Mouse (Mus musculus) forebrain, embryonic 13.5 days (tissue): Measurements from ENCODE around the gene Wdsub1. TPM values are rescaled to one million over a fixed set of nuclear protein-coding genes. Genes with fewer than 3 reads are reported as not detected.

Source experiments
- ATAC-seq: fragments of 200-750 bp; cut with Nextera tagmentation; 2 replicates; pipeline ENCODE4 v1.8.0; 2017
- H3K27ac ChIP-seq: fragments of 300-500 bp; sonication (generic); 2 replicates; pipeline ENCODE4 v1.5.1; 2015; ENCODE audit warnings: inconsistent platforms, mild to moderate bottlenecking, moderate library complexity
- H3K27me3 ChIP-seq: fragments of 300-500 bp; sonication (generic); 2 replicates; pipeline ENCODE4 v1.6.1; 2015; ENCODE audit warnings: mild to moderate bottlenecking, inconsistent platforms
- H3K36me3 ChIP-seq: fragments of 300-500 bp; sonication (generic); 2 replicates; pipeline ENCODE4 v1.6.1; 2015; ENCODE audit warnings: mild to moderate bottlenecking, inconsistent platforms; ENCODE audit not compliant: poor library complexity, severe bottlenecking
- H3K4me1 ChIP-seq: fragments of 300-500 bp; sonication (generic); 2 replicates; pipeline ENCODE4 v1.6.1; 2015; ENCODE audit warnings: inconsistent platforms
- H3K4me2 ChIP-seq: fragments of 300-500 bp; sonication (generic); 2 replicates; pipeline ENCODE4 v1.6.1; 2015; ENCODE audit warnings: inconsistent platforms, mild to moderate bottlenecking, moderate library complexity
- H3K4me3 ChIP-seq: fragments of 300-500 bp; sonication (generic); 2 replicates; pipeline ENCODE4 v1.5.1; 2015; ENCODE audit warnings: mild to moderate bottlenecking, inconsistent platforms
- H3K9ac ChIP-seq: fragments of 300-500 bp; sonication (generic); 2 replicates; pipeline ENCODE4 v1.6.1; 2015; ENCODE audit warnings: mild to moderate bottlenecking, inconsistent platforms
- H3K9me3 ChIP-seq: fragments of 300-500 bp; sonication (generic); replicated peaks from 2 replicates; pipeline ENCODE4 v1.6.1; 2016; ENCODE audit warnings: inconsistent platforms
- WGBS: fragments of 180-500 bp; shearing (Covaris S2); methylation state at CpG from one replicate; pipeline ENCODE4 v1.1.7; 2015; 5-methylcytosine and 5-hydroxymethylcytosine counted together
- polyA plus RNA-seq: library from polyadenylated mRNA; unstranded; fragments of >200 nt; fragmentation: Nextera tagmentation; extraction: Ambion mirVana; gene quantifications from 2 replicates; pipeline ENCODE4 v1.2.1, GENCODE M21; 2015

Wdsub1 gene
- polyA plus RNA-seq, 1 experiment from 2014 or later = 12.3 TPM

- WGBS = 68% methylated on average over 12 of the region's 12 CpGs
- H3K36me3 ChIP-seq = peaks cover 38% of the 10 kb centered on the region
- peak overlapping the region; percentile 40 for H3K27ac ChIP-seq
- no peak overlapping the region for H3K4me2 ChIP-seq
- no peaks in the 10 kb centered on the region for H3K9me3 ChIP-seq
- no peaks in the 10 kb centered on the region for H3K27me3 ChIP-seq
- 0 out of 2 replicates have a peak, but pooled peaks have one; percentile 22 for ATAC-seq
- H3K4me1 ChIP-seq = peaks cover 6% of the 10 kb centered on the region; the same call in 1 of the 2 replicates
- H3K4me3 ChIP-seq = no peak overlapping the region
- H3K9ac ChIP-seq = no peak overlapping the region
These were observed 41.0 kb downstream of the Wdsub1 start for GRCm38 (mm10) chr2:59841189-59841939.

GRCm38 (mm10) chr2:59840191-59840590 lies 42.2 kb downstream of the Wdsub1 start:
- H3K4me3 ChIP-seq = no peak overlapping the region
- ATAC-seq = no peak

GRCm38 (mm10) chr2:59839755-59840154 lies 42.6 kb downstream of the Wdsub1 start:
- peaks cover 46% of the 10 kb centered on the region for H3K36me3 ChIP-seq
- peak overlapping the region; percentile 48 for H3K27ac ChIP-seq
- no peak overlapping the region for H3K9ac ChIP-seq
- no peak overlapping the region for H3K4me3 ChIP-seq
- H3K4me2 ChIP-seq = no peak overlapping the region
- no peaks in the 10 kb centered on the region for H3K9me3 ChIP-seq
- peaks cover 6% of the 10 kb centered on the region; the same call in 1 of the 2 replicates for H3K4me1 ChIP-seq
- no peaks in the 10 kb centered on the region for H3K27me3 ChIP-seq
- ATAC-seq = no peak
- 67% methylated on average over 2 of the region's 2 CpGs for WGBS

More at GRCm38 (mm10) chr2:59840191-59840590, 42.2 kb downstream of the Wdsub1 start:
- 31% methylated on average over 4 of the region's 4 CpGs for WGBS
- no peak overlapping the region for H3K4me2 ChIP-seq
- H3K27ac ChIP-seq = peak overlapping the region; percentile 48
- no peak overlapping the region for H3K9ac ChIP-seq
- H3K27me3 ChIP-seq = no peaks in the 10 kb centered on the region
- H3K36me3 ChIP-seq = peaks cover 42% of the 10 kb centered on the region
- peaks cover 6% of the 10 kb centered on the region; the same call in 1 of the 2 replicates for H3K4me1 ChIP-seq
- no peaks in the 10 kb centered on the region for H3K9me3 ChIP-seq

GRCm38 (mm10) chr2:59838825-59839224 lies 43.6 kb downstream of the Wdsub1 start:
- no peak overlapping the region for H3K27ac ChIP-seq

GRCm38 (mm10) chr2:59831831-59832230 lies 50.6 kb downstream of the Wdsub1 start:
- Histone ChIP-seq H3K4me2 (no peak overlapping the region), H3K9me3 (no peaks in the 10 kb centered on the region), H3K9ac (no peak overlapping the region), H3K36me3 (peaks cover 27% of the 10 kb centered on the region), H3K4me1 (peaks cover 35% of the 10 kb centered on the region), H3K4me3 (no peak overlapping the region), H3K27me3 (no peaks in the 10 kb centered on the region), H3K27ac (no peak overlapping the region)
- ATAC-seq = no peak
- 75% methylated on average over 7 of the region's 7 CpGs for WGBS

More at GRCm38 (mm10) chr2:59838825-59839224, 43.6 kb downstream of the Wdsub1 start:
- Histone ChIP-seq H3K27me3 (no peaks in the 10 kb centered on the region), H3K4me3 (no peak overlapping the region), H3K4me2 (no peak overlapping the region), H3K9me3 (no peaks in the 10 kb centered on the region), H3K36me3 (peaks cover 52% of the 10 kb centered on the region), H3K9ac (no peak overlapping the region), H3K4me1 (peaks cover 6% of the 10 kb centered on the region; the same call in 1 of the 2 replicates)
- ATAC-seq = no peak
- 93% methylated on average over 8 of the region's 8 CpGs for WGBS

GRCm38 (mm10) chr2:59830940-59831339 lies 51.5 kb downstream of the Wdsub1 start:
- WGBS = 82% methylated on average over 5 of the region's 5 CpGs
- Histone ChIP-seq H3K27ac (no peak overlapping the region), H3K27me3 (no peaks in the 10 kb centered on the region), H3K4me3 (no peak overlapping the region), H3K4me2 (no peak overlapping the region), H3K9me3 (no peaks in the 10 kb centered on the region), H3K36me3 (peaks cover 21% of the 10 kb centered on the region), H3K4me1 (peaks cover 35% of the 10 kb centered on the region), H3K9ac (no peak overlapping the region)
- ATAC-seq = no peak

- Histone ChIP-seq H3K27me3 (no peaks in the 10 kb centered on the region), H3K4me1 (peaks cover 35% of the 10 kb centered on the region), H3K4me2 (no peak overlapping the region), H3K27ac (peak overlapping the region; percentile 61), H3K9me3 (no peaks in the 10 kb centered on the region), H3K36me3 (peaks cover 17% of the 10 kb centered on the region), H3K9ac (no peak overlapping the region), H3K4me3 (no peak overlapping the region)
- peak; percentile 43; the same call in 1 of the 2 replicates for ATAC-seq
- WGBS = 23% methylated on average over 9 of the region's 9 CpGs
These were observed 52.2 kb downstream of the Wdsub1 start for GRCm38 (mm10) chr2:59830151-59830550.

- H3K27me3 ChIP-seq = no peaks in the 10 kb centered on the region
- peaks cover 35% of the 10 kb centered on the region for H3K4me1 ChIP-seq
- peak overlapping the region; percentile 61 for H3K27ac ChIP-seq
- H3K9me3 ChIP-seq = no peaks in the 10 kb centered on the region
- H3K9ac ChIP-seq = no peak overlapping the region
- ATAC-seq = peak; percentile 36; the same call in 1 of the 2 replicates
- H3K36me3 ChIP-seq = peaks cover 14% of the 10 kb centered on the region; the same call in 1 of the 2 replicates
- WGBS = 79% methylated on average over 7 of the region's 7 CpGs
- no peak overlapping the region for H3K4me2 ChIP-seq
- no peak overlapping the region for H3K4me3 ChIP-seq
These were observed 52.7 kb downstream of the Wdsub1 start for GRCm38 (mm10) chr2:59829718-59830117.

- Histone ChIP-seq H3K4me1 (peaks cover 35% of the 10 kb centered on the region), H3K27me3 (no peaks in the 10 kb centered on the region), H3K27ac (peak overlapping the region; percentile 61; the same call in 1 of the 2 replicates), H3K9ac (no peak overlapping the region), H3K4me2 (peak overlapping the region; percentile 28), H3K36me3 (peaks cover 7% of the 10 kb centered on the region; the same call in 1 of the 2 replicates), H3K9me3 (no peaks in the 10 kb centered on the region), H3K4me3 (no peak overlapping the region)
- peak; percentile 60 for ATAC-seq
- WGBS = 17% methylated on average over 14 of the region's 14 CpGs
These were observed 53.4 kb downstream of the Wdsub1 start for GRCm38 (mm10) chr2:59828777-59829508.

GRCm38 (mm10) chr2:59828103-59828655 lies 54.2 kb downstream of the Wdsub1 start:
- no peaks in the 10 kb centered on the region for H3K9me3 ChIP-seq
- H3K27me3 ChIP-seq = no peaks in the 10 kb centered on the region
- H3K4me1 ChIP-seq = peaks cover 35% of the 10 kb centered on the region
- ATAC-seq = no peak
- H3K36me3 ChIP-seq = peaks cover 2% of the 10 kb centered on the region; the same call in 1 of the 2 replicates
- no peak overlapping the region for H3K4me3 ChIP-seq
- WGBS = 61% methylated on average over 11 of the region's 11 CpGs
- no peak overlapping the region for H3K9ac ChIP-seq
- H3K4me2 ChIP-seq = no peak overlapping the region
- no peak overlapping the region for H3K27ac ChIP-seq

- H3K9me3 ChIP-seq = no peaks in the 10 kb centered on the region
- no peak overlapping the region for H3K9ac ChIP-seq
- no peaks in the 10 kb centered on the region; the same call in 1 of the 2 replicates for H3K36me3 ChIP-seq
- ATAC-seq = no peak
- no peak overlapping the region for H3K27ac ChIP-seq
- 77% methylated on average over 4 of the region's 4 CpGs for WGBS
- peaks cover 29% of the 10 kb centered on the region for H3K4me1 ChIP-seq
- no peaks in the 10 kb centered on the region for H3K27me3 ChIP-seq
- no peak overlapping the region for H3K4me3 ChIP-seq
- H3K4me2 ChIP-seq = no peak overlapping the region
These were observed 57.0 kb downstream of the Wdsub1 start for GRCm38 (mm10) chr2:59825380-59825779.

- H3K9me3 ChIP-seq = no peaks in the 10 kb centered on the region
- H3K4me3 ChIP-seq = no peak overlapping the region
- H3K27ac ChIP-seq = no peak overlapping the region
- no peaks in the 10 kb centered on the region; the same call in none of the 2 replicates for H3K36me3 ChIP-seq
- no peaks in the 10 kb centered on the region for H3K27me3 ChIP-seq
- WGBS = 73% methylated on average over 8 of the region's 8 CpGs
- peaks cover 21% of the 10 kb centered on the region for H3K4me1 ChIP-seq
- no peak overlapping the region for H3K4me2 ChIP-seq
- no peak overlapping the region for H3K9ac ChIP-seq
- no peak for ATAC-seq
These were observed 58.1 kb downstream of the Wdsub1 start for GRCm38 (mm10) chr2:59824289-59824688.
